Mouse (Mus musculus): ENCODE results near the gene Nid2. TPM values are rescaled to one million over a fixed set of nuclear protein-coding genes. Genes with fewer than 3 reads are reported as not detected.

Nid2 gene
- polyA plus RNA-seq, 1 experiment, result not detected

DNA sequence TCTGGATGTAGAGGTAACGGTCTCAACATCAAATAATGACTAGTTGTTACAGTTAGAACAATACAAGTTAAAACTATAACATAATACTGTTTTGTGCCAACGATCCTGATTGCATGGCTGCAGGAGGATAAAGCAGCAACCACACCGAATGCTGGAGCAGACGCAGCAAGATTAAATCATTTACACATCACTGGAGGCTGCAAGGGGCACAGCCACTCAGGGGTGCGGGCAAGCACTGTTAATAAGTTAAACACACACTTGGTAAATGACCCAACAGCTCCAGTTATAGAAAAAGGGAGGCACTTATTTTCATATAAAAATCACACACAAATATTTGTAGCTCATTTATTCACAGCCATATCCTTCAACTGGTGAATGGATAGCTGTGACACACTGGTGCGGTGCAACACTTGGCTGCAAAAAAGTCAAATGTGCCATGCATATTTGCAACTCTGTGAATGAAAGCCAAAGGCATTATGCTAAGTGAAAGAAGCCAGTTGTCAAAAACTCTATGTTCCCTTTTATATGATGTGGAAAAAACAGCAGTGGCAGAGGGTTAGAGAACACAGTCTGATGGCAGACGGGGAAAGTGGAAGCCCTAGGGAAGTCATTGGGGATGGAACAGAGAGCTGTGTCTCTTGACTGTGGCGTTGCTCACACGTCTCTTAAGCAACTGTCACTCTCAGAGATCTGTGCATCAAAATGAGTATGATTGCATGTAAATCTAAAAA lies 11.5 kb upstream of the Nid2 start:
- Histone ChIP-seq H3K27ac (ENCODE audit: insufficient read depth, low read depth, low read length) (no peak overlapping the region), H3K4me1 (ENCODE audit: control insufficient read depth, insufficient read depth, low read length) (no peaks in the 10 kb centered on the region), H3K4me3 (ENCODE audit: insufficient read depth, low read depth, low read length) (no peak overlapping the region)
- TF ChIP-seq CTCF (IDR thresholded peaks at IDR 0.05; ENCODE audit: insufficient read depth, low read depth, low read length) (no peak), POLR2A (IDR thresholded peaks at IDR 0.05; ENCODE audit: insufficient read depth, low read depth, low read length) (no peak)
- 65% methylated on average over 9 of the region's 9 CpGs for WGBS

DNA sequence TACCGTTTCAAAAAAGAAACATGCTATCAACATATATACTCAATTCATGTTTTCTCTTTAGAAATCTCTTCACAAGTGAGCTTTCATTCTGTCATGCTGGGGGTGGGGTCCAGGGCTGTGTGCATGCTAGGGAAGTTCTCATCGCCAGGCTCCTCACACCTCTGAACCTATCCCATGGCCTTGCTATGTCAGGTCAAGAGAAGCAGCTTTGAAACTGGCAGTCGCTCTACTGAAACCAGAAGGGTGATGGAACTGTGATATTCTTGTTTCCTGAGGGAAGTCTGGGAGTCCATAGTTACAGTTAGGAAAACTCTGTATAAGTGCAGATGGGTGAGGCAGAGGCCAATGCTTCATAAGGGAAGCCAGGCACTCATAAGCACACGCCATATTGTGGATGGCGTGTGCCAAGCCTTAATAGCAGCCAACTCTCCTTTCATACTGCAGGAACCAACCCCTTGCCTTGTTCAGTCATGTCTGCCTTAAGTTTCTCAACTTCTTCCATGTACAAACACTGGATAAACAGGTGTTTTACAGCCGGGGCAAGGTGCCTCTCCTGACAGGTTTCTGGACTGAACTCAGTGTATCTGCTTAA lies 10.8 kb upstream of the Nid2 start:
- Histone ChIP-seq H3K4me1 (ENCODE audit: control insufficient read depth, insufficient read depth, low read length) (no peaks in the 10 kb centered on the region), H3K4me3 (ENCODE audit: insufficient read depth, low read depth, low read length) (no peak overlapping the region), H3K27ac (ENCODE audit: insufficient read depth, low read depth, low read length) (no peak overlapping the region)
- 90% methylated on average over 6 of the region's 6 CpGs for WGBS
- TF ChIP-seq POLR2A (IDR thresholded peaks at IDR 0.05; ENCODE audit: insufficient read depth, low read depth, low read length) (no peak), CTCF (IDR thresholded peaks at IDR 0.05; ENCODE audit: insufficient read depth, low read depth, low read length) (no peak)

DNA sequence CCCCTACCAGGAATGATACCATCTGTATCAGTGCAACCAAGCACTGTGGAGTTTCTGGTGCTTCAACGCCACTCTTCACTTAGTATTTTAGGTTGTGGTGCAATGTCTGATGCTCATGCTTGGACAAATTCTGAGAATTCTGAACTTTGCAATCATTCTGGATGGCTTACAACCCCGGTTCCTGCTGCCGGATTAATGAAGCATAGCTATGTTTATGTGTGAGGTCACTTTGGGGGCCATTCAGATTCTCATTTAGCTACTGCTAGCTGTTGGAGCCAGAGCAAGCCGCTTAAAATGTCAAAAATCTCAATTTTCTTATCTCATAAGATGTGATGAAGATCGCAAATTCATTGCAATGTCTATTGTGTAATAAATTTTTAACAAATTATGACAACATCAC lies 6.2 kb upstream of the Nid2 start:
- TF ChIP-seq CTCF (IDR thresholded peaks at IDR 0.05; ENCODE audit: insufficient read depth, low read depth, low read length), result no peak
- TF ChIP-seq POLR2A (IDR thresholded peaks at IDR 0.05; ENCODE audit: insufficient read depth, low read depth, low read length), result no peak
- WGBS, result 90% methylated on average over 5 of the region's 5 CpGs
- H3K27ac ChIP-seq (ENCODE audit: insufficient read depth, low read depth, low read length), result no peak overlapping the region
- H3K4me1 ChIP-seq (ENCODE audit: control insufficient read depth, insufficient read depth, low read length), result no peaks in the 10 kb centered on the region
- no peak overlapping the region for H3K4me3 ChIP-seq (ENCODE audit: insufficient read depth, low read depth, low read length)

DNA sequence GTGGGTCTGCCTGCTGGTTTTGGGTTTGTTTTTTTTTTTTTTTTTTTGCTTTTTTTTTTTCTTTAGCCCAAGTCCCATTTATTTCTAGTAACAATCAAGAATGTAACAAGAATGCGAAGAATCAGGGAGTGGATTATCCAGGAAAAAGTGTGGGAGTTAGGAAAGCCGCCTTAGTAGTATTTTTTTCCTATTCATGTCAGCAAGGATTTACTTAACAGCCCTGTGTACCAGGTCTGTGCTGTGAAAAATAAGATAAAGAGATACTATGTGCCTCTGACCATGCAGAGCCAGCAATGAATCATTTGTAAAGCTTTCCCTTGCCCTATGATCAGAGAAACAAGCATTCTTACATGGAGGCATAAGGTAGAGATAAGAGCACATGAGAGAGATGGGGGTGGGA lies 4.8 kb upstream of the Nid2 start:
- 48% methylated on average over 2 of the region's 2 CpGs for WGBS
- no peak overlapping the region for H3K4me3 ChIP-seq (ENCODE audit: insufficient read depth, low read depth, low read length)
- no peak overlapping the region for H3K27ac ChIP-seq (ENCODE audit: insufficient read depth, low read depth, low read length)
- H3K4me1 ChIP-seq (ENCODE audit: control insufficient read depth, insufficient read depth, low read length), result peaks cover 8% of the 10 kb centered on the region; the same call in 1 of the 2 replicates
- TF ChIP-seq CTCF (IDR thresholded peaks at IDR 0.05; ENCODE audit: insufficient read depth, low read depth, low read length) (no peak), POLR2A (IDR thresholded peaks at IDR 0.05; ENCODE audit: insufficient read depth, low read depth, low read length) (no peak)

DNA sequence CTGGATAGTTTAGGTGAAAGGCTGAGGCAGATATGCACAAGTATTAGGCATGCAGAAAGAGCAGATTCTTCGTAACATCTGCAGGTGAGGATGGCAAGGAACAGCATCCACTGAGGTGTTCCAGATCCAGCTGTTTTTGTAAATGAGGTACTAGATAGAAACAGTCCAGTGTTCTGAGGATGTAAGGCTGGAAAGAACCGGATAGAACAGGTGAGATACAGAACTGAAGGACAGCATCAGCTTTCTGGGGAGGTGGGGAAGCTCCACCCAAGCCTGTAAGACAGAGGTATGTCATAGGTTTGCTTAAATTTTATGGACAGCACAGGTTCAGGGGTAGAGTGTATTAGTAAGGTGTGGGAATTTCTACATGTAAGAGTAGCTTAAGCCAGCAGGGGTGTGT lies 4.3 kb upstream of the Nid2 start:
- Histone ChIP-seq H3K4me3 (ENCODE audit: insufficient read depth, low read depth, low read length) (no peak overlapping the region), H3K4me1 (ENCODE audit: control insufficient read depth, insufficient read depth, low read length) (peaks cover 12% of the 10 kb centered on the region), H3K27ac (ENCODE audit: insufficient read depth, low read depth, low read length) (no peak overlapping the region)
- TF ChIP-seq POLR2A (IDR thresholded peaks at IDR 0.05; ENCODE audit: insufficient read depth, low read depth, low read length) (no peak), CTCF (IDR thresholded peaks at IDR 0.05; ENCODE audit: insufficient read depth, low read depth, low read length) (no peak)
- 85% methylated on average over 2 of the region's 2 CpGs for WGBS

DNA sequence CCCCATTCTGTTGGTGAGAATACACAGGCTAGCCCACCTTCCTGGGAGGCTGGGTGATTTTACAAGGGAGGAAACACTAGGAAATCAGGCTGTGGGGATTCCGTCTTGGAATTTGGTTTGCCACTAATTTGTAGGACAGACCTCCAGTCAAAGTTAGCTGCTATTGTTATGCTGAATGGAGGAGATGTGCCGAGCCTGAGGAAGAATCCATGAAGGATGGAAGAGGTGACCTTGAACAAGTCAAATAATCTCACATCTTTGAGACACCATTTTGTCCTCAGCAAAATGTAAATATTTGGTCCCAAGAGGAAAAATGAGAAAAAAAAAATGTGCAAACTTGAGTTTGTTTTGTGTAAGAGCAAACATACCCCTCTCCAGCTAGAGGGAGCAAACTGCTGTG lies 1.3 kb upstream of the Nid2 start:
- 92% methylated on average over 2 of the region's 2 CpGs for WGBS
- H3K4me1 ChIP-seq (ENCODE audit: control insufficient read depth, insufficient read depth, low read length), result peaks cover 19% of the 10 kb centered on the region
- no peak overlapping the region for H3K4me3 ChIP-seq (ENCODE audit: insufficient read depth, low read depth, low read length)
- TF ChIP-seq CTCF (IDR thresholded peaks at IDR 0.05; ENCODE audit: insufficient read depth, low read depth, low read length) (no peak), POLR2A (IDR thresholded peaks at IDR 0.05; ENCODE audit: insufficient read depth, low read depth, low read length) (no peak)
- no peak overlapping the region for H3K27ac ChIP-seq (ENCODE audit: insufficient read depth, low read depth, low read length)

DNA sequence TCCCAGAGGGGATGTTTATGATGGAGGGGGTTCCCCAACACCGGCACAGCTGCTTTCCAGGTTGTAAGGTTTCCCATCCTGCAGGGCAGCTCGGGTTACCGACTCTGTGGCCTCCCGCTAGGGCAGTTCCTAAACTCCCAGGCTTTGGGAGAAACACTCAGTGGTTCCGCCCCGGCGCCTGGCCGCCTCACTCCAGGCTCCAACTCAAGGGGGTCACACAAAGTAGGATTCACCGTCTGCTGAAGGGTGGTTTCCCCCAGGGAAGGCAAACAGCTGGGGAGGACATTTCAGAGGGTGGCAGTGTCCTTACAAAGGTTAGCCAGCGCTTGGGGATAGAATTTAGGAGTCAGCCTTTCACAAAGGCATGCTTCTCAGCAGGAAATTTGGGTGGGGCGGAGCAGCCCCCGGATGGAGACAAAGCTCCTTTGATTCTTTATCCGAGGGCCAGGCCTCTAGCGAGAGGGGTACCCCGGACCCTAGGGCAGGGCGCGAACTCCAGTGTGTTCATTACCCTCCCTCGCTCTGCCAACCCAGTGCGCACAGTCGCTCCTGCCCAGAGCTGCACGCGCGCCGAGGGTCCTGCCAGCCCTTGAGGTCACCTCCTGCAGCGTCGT lies 547 bp upstream of the Nid2 start:
- Histone ChIP-seq H3K4me1 (ENCODE audit: control insufficient read depth, insufficient read depth, low read length) (peaks cover 19% of the 10 kb centered on the region), H3K4me3 (ENCODE audit: insufficient read depth, low read depth, low read length) (peak overlapping the region; percentile 50), H3K27ac (ENCODE audit: insufficient read depth, low read depth, low read length) (no peak overlapping the region)
- WGBS, result 28% methylated on average over 26 of the region's 26 CpGs
- TF ChIP-seq POLR2A (IDR thresholded peaks at IDR 0.05; ENCODE audit: insufficient read depth, low read depth, low read length) (no peak), CTCF (IDR thresholded peaks at IDR 0.05; ENCODE audit: insufficient read depth, low read depth, low read length) (no peak)

DNA sequence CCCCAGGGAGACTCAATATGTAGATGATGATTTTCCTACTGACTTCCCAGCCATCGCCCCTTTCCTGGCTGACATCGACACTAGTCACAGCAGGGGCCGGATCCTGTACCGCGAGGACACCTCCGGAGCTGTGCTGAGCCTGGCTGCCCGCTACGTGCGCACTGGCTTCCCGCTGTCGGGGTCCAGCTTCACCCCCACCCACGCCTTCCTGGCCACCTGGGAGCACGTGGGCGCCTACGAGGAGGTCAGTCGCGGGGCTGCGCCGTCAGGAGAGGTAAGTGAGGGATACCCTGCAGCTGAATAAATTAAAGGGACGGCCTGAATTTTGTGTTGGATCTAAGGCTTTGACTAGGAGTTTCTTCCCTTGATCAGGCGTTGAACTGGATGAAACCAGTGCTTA lies 1.2 kb downstream of the Nid2 start:
- H3K4me1 ChIP-seq (ENCODE audit: control insufficient read depth, insufficient read depth, low read length), result peaks cover 19% of the 10 kb centered on the region
- H3K4me3 ChIP-seq (ENCODE audit: insufficient read depth, low read depth, low read length), result peak overlapping the region; percentile 13; the same call in 1 of the 2 replicates
- no peak for TF ChIP-seq POLR2A (IDR thresholded peaks at IDR 0.05; ENCODE audit: insufficient read depth, low read depth, low read length)
- no peak for TF ChIP-seq CTCF (IDR thresholded peaks at IDR 0.05; ENCODE audit: insufficient read depth, low read depth, low read length)
- 9% methylated on average over 21 of the region's 21 CpGs for WGBS
- H3K27ac ChIP-seq (ENCODE audit: insufficient read depth, low read depth, low read length), result no peak overlapping the region
